Mouse (Mus musculus): ENCODE measurements at regions not wholly inside any gene's neighbourhood (a gene's known extent, or its start where the extent isn't known, plus 50 kb on each side); places are given as distances from the start of the nearest gene placed in this dataset.

GRCm38 (mm10) chr10:111624624-111625023, 118.5 kb downstream of the Phlda1 start:
- TF ChIP-seq CTCF (IDR thresholded peaks at IDR 0.05; ENCODE audit: extremely low read depth, insufficient read depth, low read length) (no peak), POLR2A (IDR thresholded peaks at IDR 0.05; ENCODE audit: extremely low read depth, insufficient read depth, low read length) (no peak)
